Mouse (Mus musculus) G1E (cell line): ENCODE data around the gene Adgrl3.

ENCODE experiments used
- CTCF ChIP-seq: IDR thresholded peaks from 2 replicates; pipeline ENCODE4 v1.5.1; 2012; ENCODE audit warnings: low read depth, low read length, inconsistent platforms, mixed read lengths
- GATA1 ChIP-seq: IDR thresholded peaks from 2 replicates; pipeline ENCODE4 v1.6.1; 2012; ENCODE audit warnings: borderline replicate concordance, low read length, inconsistent platforms, mixed read lengths
- GATA2 ChIP-seq: IDR thresholded peaks from 2 replicates; pipeline ENCODE4 v1.6.1; 2012; ENCODE audit warnings: low read depth, low read length, inconsistent platforms, borderline replicate concordance
- POLR2AphosphoS5 ChIP-seq: IDR thresholded peaks from 2 replicates; pipeline ENCODE4 v1.6.1; 2012; ENCODE audit warnings: low read depth, low read length, inconsistent platforms; ENCODE audit not compliant: insufficient replicate concordance
- TAL1 ChIP-seq: conservative IDR thresholded peaks from 2 replicates; pipeline ENCODE4 v1.6.1; 2012; ENCODE audit warnings: low read depth, low read length, inconsistent platforms, mixed read lengths

DNA sequence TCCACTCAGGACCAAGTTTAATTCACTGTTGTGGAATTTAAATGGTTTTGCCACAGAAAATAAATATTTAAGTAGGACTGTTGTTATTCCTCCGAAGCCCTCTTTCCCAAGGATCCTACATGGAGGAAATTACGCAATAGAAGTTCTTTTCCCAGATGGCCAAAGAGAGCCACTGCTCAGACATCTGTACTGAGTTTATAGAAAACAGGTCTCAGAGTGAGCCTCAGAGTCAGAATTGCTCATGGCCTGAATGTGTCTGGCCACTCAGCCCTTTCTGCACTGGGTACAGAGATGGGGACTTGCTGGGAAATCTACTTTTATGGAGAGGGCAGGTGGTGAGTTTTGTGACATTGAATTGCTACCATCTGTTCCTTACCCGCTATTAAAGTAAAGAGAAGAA, 74.7 kb downstream of the Adgrl3 start:
- TF ChIP-seq GATA1 = no peak
- TF ChIP-seq CTCF = no peak
- TF ChIP-seq GATA2 = no peak
- no peak for TF ChIP-seq TAL1
- no peak for TF ChIP-seq POLR2AphosphoS5
